Mouse (Mus musculus) A20 (cell line): ENCODE measurements around the gene Gm10488.
"Not testable (repeated sequence)": the region's sequence is repeated elsewhere in the genome, so short reads cannot be mapped to it uniquely, and the experiment has no call there.

Source experiments
- DNase-seq: peaks from one replicate; pipeline ENCODE4 v3.0.0-alpha.2; 2011; ENCODE audit warnings: low read depth, low spot score

The Gm10488 gene

GRCm38 (mm10) chrX:29976014-29976413, at the start of gene Gm10488:
Gm10488 (plus strand) TSS chrX:29976314.
- not testable (repeated sequence) for DNase-seq
